Mouse (Mus musculus): ENCODE data around the gene Tk1. TPM values are rescaled to one million over a fixed set of nuclear protein-coding genes. Genes with fewer than 3 reads are reported as not detected.

Tk1 gene
- polyA plus RNA-seq, 1 experiment, result 265 TPM

- H3K79me3 ChIP-seq (ENCODE audit: low read depth), result peaks cover 11% of the 10 kb centered on the region
- H3K36me3 ChIP-seq (ENCODE audit: control insufficient read depth, insufficient read depth), result peaks cover 3% of the 10 kb centered on the region
- peaks cover 30% of the 10 kb centered on the region for H3K79me2 ChIP-seq (ENCODE audit: control insufficient read depth, insufficient read depth)
- peak; percentile 42 for TF ChIP-seq MYOD1 (IDR thresholded peaks at IDR 0.05; ENCODE audit: control insufficient read depth, insufficient read length, low read depth)
- TF ChIP-seq MYOG (IDR thresholded peaks at IDR 0.05; ENCODE audit: control insufficient read depth, extremely low read depth, insufficient read length), result no peak
- peak; percentile 28 for TF ChIP-seq USF1 (IDR thresholded peaks at IDR 0.05; ENCODE audit: low read depth)
- TF ChIP-seq FOSL1 (IDR thresholded peaks at IDR 0.05; ENCODE audit: insufficient read depth, low read length, poor library complexity, severe bottlenecking), result no peak
- no peak overlapping the region for H3K4me3 ChIP-seq (ENCODE audit: insufficient read depth, poor library complexity, severe bottlenecking)
- no peak overlapping the region for H3ac ChIP-seq (ENCODE audit: control insufficient read depth, insufficient read length, low read depth)
- no peaks in the 10 kb centered on the region for H3K27me3 ChIP-seq (ENCODE audit: control insufficient read depth, insufficient read depth, insufficient read length)
Observed at GRCm38 (mm10) chr11:117828888-117829604, 3.2 kb upstream of the Tk1 start.

- H3ac ChIP-seq (ENCODE audit: control insufficient read depth, insufficient read length, low read depth), result no peak overlapping the region
- TF ChIP-seq MYOG (IDR thresholded peaks at IDR 0.05; ENCODE audit: control insufficient read depth, extremely low read depth, insufficient read length), result no peak
- TF ChIP-seq MAX (IDR thresholded peaks at IDR 0.05), result no peak
- TF ChIP-seq CEBPB (IDR thresholded peaks at IDR 0.05; ENCODE audit: low read depth), result no peak
- no peak for TF ChIP-seq MYOD1 (IDR thresholded peaks at IDR 0.05; ENCODE audit: control insufficient read depth, insufficient read length, low read depth)
- TF ChIP-seq CTCF (IDR thresholded peaks at IDR 0.05; ENCODE audit: control insufficient read depth, insufficient read depth, insufficient read length), result no peak
- TF ChIP-seq FOSL1 (IDR thresholded peaks at IDR 0.05; ENCODE audit: insufficient read depth, low read length, poor library complexity, severe bottlenecking), result no peak
- no peak for TF ChIP-seq USF1 (IDR thresholded peaks at IDR 0.05; ENCODE audit: low read depth)
- H3K27me3 ChIP-seq (ENCODE audit: control insufficient read depth, insufficient read depth, insufficient read length), result no peaks in the 10 kb centered on the region
- H3K79me2 ChIP-seq (ENCODE audit: control insufficient read depth, insufficient read depth), result peaks cover 38% of the 10 kb centered on the region
- no peak overlapping the region for H3K4me3 ChIP-seq (ENCODE audit: insufficient read depth, poor library complexity, severe bottlenecking)
- peaks cover 18% of the 10 kb centered on the region for H3K79me3 ChIP-seq (ENCODE audit: low read depth)
- peaks cover 11% of the 10 kb centered on the region for H3K36me3 ChIP-seq (ENCODE audit: control insufficient read depth, insufficient read depth)
Observed at GRCm38 (mm10) chr11:117828149-117828887, 2.4 kb upstream of the Tk1 start.

- H3K4me3 ChIP-seq (ENCODE audit: insufficient read depth, poor library complexity, severe bottlenecking), result no peak overlapping the region
- peaks cover 15% of the 10 kb centered on the region for H3K36me3 ChIP-seq (ENCODE audit: control insufficient read depth, insufficient read depth)
- H3ac ChIP-seq (ENCODE audit: control insufficient read depth, insufficient read length, low read depth), result no peak overlapping the region
- peaks cover 44% of the 10 kb centered on the region for H3K79me2 ChIP-seq (ENCODE audit: control insufficient read depth, insufficient read depth)
- no peaks in the 10 kb centered on the region for H3K27me3 ChIP-seq (ENCODE audit: control insufficient read depth, insufficient read depth, insufficient read length)
- peaks cover 21% of the 10 kb centered on the region for H3K79me3 ChIP-seq (ENCODE audit: low read depth)
- peak; percentile 51 for TF ChIP-seq MYOD1 (IDR thresholded peaks at IDR 0.05; ENCODE audit: control insufficient read depth, insufficient read length, low read depth)
- peak; percentile 49 for TF ChIP-seq CEBPB (IDR thresholded peaks at IDR 0.05; ENCODE audit: low read depth)
- TF ChIP-seq CTCF (IDR thresholded peaks at IDR 0.05; ENCODE audit: control insufficient read depth, insufficient read depth, insufficient read length), result no peak
- no peak for TF ChIP-seq MAX (IDR thresholded peaks at IDR 0.05)
Observed at GRCm38 (mm10) chr11:117827386-117827785, 1.5 kb upstream of the Tk1 start.

- peaks cover 20% of the 10 kb centered on the region for H3K36me3 ChIP-seq (ENCODE audit: control insufficient read depth, insufficient read depth)
- H3K27me3 ChIP-seq (ENCODE audit: control insufficient read depth, insufficient read depth, insufficient read length), result no peaks in the 10 kb centered on the region
- no peak overlapping the region for H3K4me3 ChIP-seq (ENCODE audit: insufficient read depth, poor library complexity, severe bottlenecking)
- peaks cover 25% of the 10 kb centered on the region for H3K79me3 ChIP-seq (ENCODE audit: low read depth)
- no peak overlapping the region for H3ac ChIP-seq (ENCODE audit: control insufficient read depth, insufficient read length, low read depth)
- no peak for TF ChIP-seq MYOD1 (IDR thresholded peaks at IDR 0.05; ENCODE audit: control insufficient read depth, insufficient read length, low read depth)
- TF ChIP-seq CEBPB (IDR thresholded peaks at IDR 0.05; ENCODE audit: low read depth), result no peak
- no peak for TF ChIP-seq CTCF (IDR thresholded peaks at IDR 0.05; ENCODE audit: control insufficient read depth, insufficient read depth, insufficient read length)
- no peak for TF ChIP-seq MAX (IDR thresholded peaks at IDR 0.05)
- no peak for TF ChIP-seq MYOG (IDR thresholded peaks at IDR 0.05; ENCODE audit: control insufficient read depth, extremely low read depth, insufficient read length)
- no peak for TF ChIP-seq FOSL1 (IDR thresholded peaks at IDR 0.05; ENCODE audit: insufficient read depth, low read length, poor library complexity, severe bottlenecking)
- H3K79me2 ChIP-seq (ENCODE audit: control insufficient read depth, insufficient read depth), result peaks cover 48% of the 10 kb centered on the region
Observed at GRCm38 (mm10) chr11:117826916-117827315, 1.0 kb upstream of the Tk1 start.

GRCm38 (mm10) chr11:117826164-117826563 lies 272 bp upstream of the Tk1 start:
- H3K36me3 ChIP-seq (ENCODE audit: control insufficient read depth, insufficient read depth), result peaks cover 28% of the 10 kb centered on the region
- H3K79me3 ChIP-seq (ENCODE audit: low read depth), result peaks cover 33% of the 10 kb centered on the region
- TF ChIP-seq CEBPB (IDR thresholded peaks at IDR 0.05; ENCODE audit: low read depth) (no peak), CTCF (IDR thresholded peaks at IDR 0.05; ENCODE audit: control insufficient read depth, insufficient read depth, insufficient read length) (no peak), USF1 (IDR thresholded peaks at IDR 0.05; ENCODE audit: low read depth) (no peak), MYOD1 (IDR thresholded peaks at IDR 0.05; ENCODE audit: control insufficient read depth, insufficient read length, low read depth) (no peak), FOSL1 (IDR thresholded peaks at IDR 0.05; ENCODE audit: insufficient read depth, low read length, poor library complexity, severe bottlenecking) (no peak)
- peak overlapping the region; percentile 73 for H3ac ChIP-seq (ENCODE audit: control insufficient read depth, insufficient read length, low read depth)
- H3K79me2 ChIP-seq (ENCODE audit: control insufficient read depth, insufficient read depth), result peaks cover 56% of the 10 kb centered on the region
- H3K4me3 ChIP-seq (ENCODE audit: insufficient read depth, poor library complexity, severe bottlenecking), result peak overlapping the region; percentile 89
- no peaks in the 10 kb centered on the region for H3K27me3 ChIP-seq (ENCODE audit: control insufficient read depth, insufficient read depth, insufficient read length)
